Mouse (Mus musculus): ENCODE results near the gene Nckap5.

GRCm38 (mm10) chr1:126391204-126391603 lies 439.4 kb downstream of the Nckap5 start:
- no peak for TF ChIP-seq CTCF (IDR thresholded peaks at IDR 0.05; ENCODE audit: low read depth, low read length)
- TF ChIP-seq POLR2A (IDR thresholded peaks at IDR 0.05; ENCODE audit: insufficient read depth, low read length) = no peak
- no peak for TF ChIP-seq EP300 (IDR thresholded peaks at IDR 0.05; ENCODE audit: insufficient read depth, low read depth, low read length)

All from ES-Bruce4 (cell line).